Mouse (Mus musculus) erythroblast, embryonic 14.5 days (primary cell): ENCODE results near the gene Tiam1.

ENCODE experiments used
- GATA1 ChIP-seq: IDR thresholded peaks from 2 replicates; pipeline ENCODE4 v1.6.1; 2012; ENCODE audit warnings: low read length, inconsistent platforms, mixed read lengths
- TAL1 ChIP-seq: IDR thresholded peaks from 3 replicates; pipeline ENCODE4 v1.6.1; 2012; ENCODE audit warnings: low read length, inconsistent platforms, mixed read lengths

DNA sequence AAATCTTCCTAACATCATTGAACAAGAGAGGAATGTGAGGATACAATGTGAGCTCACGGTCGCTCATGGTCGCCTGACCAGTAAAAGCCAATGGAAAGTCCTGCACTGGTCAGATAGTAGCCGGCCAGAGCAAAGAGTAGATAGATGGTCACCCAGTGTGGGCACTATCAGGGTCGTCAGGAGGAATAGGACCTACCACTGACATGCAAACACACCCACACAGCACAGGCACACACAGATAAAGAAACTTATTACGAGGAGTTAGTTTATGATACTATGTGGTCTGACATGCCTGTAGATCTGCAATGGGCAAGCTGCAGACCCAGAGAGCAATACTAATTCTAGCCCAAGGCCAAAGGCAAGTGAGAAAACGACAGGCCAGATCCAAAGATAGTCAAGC is 92.5 kb downstream of the Tiam1 start:
- TF ChIP-seq GATA1 (no peak), TAL1 (no peak)
